Mouse (Mus musculus) mesoderm, embryonic 11.5 days (tissue): ENCODE data around the gene Trpv6.
A peak's percentile ranks its signal among the peaks of the same experiment; 100 is the strongest.

Experiments
- DNase-seq: peaks from one replicate; pipeline ENCODE4 v3.0.0-alpha.2; 2012; ENCODE audit warnings: low read depth, low spot score

The Trpv6 gene

GRCm38 (mm10) chr6:41621241-41621990, 14.8 kb downstream of the Trpv6 start:
- DNase-seq, result no peak

GRCm38 (mm10) chr6:41620173-41620798, 15.9 kb downstream of the Trpv6 start:
- DNase-seq, result no peak

DNA sequence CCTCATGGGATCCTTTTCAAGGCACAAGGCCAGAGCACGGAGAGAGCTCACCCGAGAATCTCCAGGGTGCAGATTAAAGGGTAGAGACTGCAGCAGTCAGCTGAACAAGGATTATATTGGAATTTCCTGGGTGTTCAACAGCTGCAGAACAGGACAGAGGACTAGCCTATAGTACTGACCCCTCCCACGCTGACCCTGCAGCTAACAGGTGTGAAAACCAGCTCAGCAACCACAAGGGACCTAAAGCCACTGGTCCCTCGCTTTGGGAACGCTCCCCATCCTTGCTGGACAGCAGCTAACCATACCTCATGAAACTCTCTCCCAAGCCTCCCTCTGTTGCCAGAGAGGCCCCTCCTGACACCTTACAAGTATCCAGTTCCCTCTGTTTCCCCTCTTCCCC, 28.6 kb downstream of the Trpv6 start:
- no peak for DNase-seq

GRCm38 (mm10) chr6:41606214-41606613, 30.0 kb downstream of the Trpv6 start:
- no peak for DNase-seq

- DNase-seq, result no peak
Observed at GRCm38 (mm10) chr6:41605794-41606104, 30.5 kb downstream of the Trpv6 start.

- peak; percentile 85 for DNase-seq
Observed at GRCm38 (mm10) chr6:41605061-41605793, 31.0 kb downstream of the Trpv6 start, which contains the start of gene Ephb6. Ephb6 (plus strand) TSS chr6:41605482.

DNA sequence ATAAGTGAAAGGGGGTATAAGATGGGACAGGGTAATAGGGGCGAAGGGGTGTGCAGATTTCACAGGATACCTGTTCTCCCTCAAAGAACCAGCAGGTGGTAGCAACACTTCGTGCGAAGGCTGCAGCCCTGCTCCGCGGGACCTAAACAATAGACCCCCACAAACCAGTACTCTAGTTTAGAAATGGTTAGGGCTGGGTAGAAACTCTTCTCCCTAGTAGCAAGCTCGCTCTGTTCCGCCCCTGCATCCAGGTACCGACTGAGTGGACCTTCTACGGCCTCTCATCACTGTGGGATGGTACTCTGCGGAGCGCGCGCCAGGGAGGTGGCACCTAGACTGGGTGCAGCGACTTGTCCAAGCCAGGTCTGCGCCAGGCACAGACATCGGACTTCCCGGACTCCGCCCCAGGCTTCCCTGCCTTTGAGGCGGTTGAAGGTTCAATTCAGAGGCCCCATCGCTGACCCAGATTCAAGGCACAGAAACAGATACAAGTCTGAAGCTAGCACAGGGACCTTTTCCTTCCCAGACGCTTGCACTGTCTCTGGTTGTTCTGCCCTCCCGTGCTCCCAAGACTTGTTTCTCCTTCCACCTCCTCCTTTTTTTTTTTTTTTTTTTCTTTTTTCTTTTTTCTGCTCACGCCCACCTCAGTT, 31.7 kb downstream of the Trpv6 start:
- DNase-seq, result peak; percentile 81

DNA sequence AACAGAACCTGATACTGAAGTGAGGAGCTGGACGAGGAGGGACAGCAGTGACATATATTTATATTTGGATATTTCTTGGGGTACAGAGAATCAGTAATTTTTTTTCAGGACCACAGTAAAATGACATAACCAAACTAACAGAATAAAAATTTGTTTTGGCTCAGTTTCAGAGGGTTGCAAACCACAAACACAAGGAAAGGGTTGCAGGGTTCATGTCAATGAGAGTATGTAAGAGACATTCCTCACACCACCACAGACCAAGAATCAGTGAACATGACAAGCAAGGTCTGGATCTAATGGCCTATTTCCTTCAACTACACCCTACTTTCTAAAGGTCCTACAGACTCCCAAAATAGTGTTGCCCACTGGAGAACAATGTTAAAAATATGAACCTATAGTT, 54.0 kb downstream of the Trpv6 start:
- DNase-seq, result no peak

DNA sequence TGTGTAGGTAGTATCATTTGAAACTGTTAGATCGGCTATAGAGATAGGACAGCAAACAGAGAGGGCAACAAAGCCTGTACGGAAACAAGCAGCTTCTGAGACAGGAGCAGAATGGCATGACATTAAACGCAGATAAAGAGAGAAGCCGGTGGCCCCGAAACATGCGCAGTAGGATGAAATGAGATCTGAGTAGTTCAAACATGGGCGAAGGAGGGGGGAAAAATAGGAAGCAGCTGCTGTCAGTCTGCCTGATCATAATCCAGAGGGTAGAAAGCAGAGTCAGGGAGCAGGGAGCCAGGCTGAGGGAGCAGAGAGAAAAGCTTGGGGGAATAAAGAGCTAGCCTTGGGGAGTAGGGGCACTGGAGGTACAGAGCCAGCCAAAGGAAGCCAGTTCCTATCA, 54.9 kb downstream of the Trpv6 start:
- no peak for DNase-seq

DNA sequence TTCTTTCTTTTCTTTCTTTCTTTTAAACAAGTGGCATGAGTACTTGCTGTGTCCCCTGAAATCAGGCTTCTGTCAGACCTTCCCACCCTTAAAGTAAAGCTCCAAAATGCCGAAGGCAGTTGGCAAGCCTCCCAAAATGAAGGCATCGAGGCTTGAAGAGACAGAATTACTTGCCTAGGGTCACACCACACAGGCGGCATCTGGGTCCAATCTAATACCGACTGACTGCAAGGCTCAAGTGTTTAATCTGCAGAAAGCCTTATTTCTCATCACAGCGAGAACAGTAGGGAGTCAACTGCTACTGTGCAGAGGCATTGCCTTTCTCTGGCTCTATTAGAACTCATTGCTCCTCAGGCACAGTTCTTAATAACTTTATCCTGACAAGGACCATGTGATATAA, 58.9 kb downstream of the Trpv6 start:
- peak; percentile 6 for DNase-seq

GRCm38 (mm10) chr6:41576526-41577097, 59.6 kb downstream of the Trpv6 start:
- no peak for DNase-seq
